17 mouse cellular contexts compared by ENCODE assay signal in genomic region chr2:143701141-143701540, GRCm38 (mm10).
DNase-seq lines count a peak whose midpoint lies in the region; ATAC-seq and TF ChIP-seq lines count a peak whose summit lies in the region.
"Had no signal": no experiment of that assay in that cellular context is flagged by ENCODE, and none has a peak within 500 bp of the region (broad histone marks: within the 10 kb centered on the region; RNA-seq: fewer than 3 reads in every experiment).

No protein-coding gene starts in this region.

- no peaks in the 10 kb centered on the region for H3K36me3 ChIP-seq in hindbrain, postnatal 0 days (ENCODE audit: insufficient read depth, low read length)
- no peaks in the 10 kb centered on the region for H3K36me3 ChIP-seq in hindbrain, embryonic 12.5 days
- no peaks in the 10 kb centered on the region for H3K36me3 ChIP-seq in heart, embryonic 11.5 days (ENCODE audit: control insufficient read depth, insufficient read depth, low read length)
- H3K36me3 ChIP-seq: G1E; heart, embryonic 13.5 days; hindbrain, embryonic 10.5 days had no signal

- H3K27ac ChIP-seq in hindbrain, postnatal 0 days: no peak overlapping the region
- no peak overlapping the region for H3K27ac ChIP-seq in hindbrain, embryonic 12.5 days
- no peak overlapping the region for H3K27ac ChIP-seq in heart, embryonic 11.5 days (ENCODE audit: low read depth, low read length)
- H3K27ac ChIP-seq: heart, embryonic 13.5 days; hindbrain, embryonic 10.5 days; kidney, postnatal 0 days; stomach, postnatal 0 days had no signal

- WGBS in hindbrain, postnatal 0 days: 56% methylated on average over 5 of the region's 5 CpGs
- WGBS in hindbrain, embryonic 12.5 days: 76% methylated on average over 5 of the region's 5 CpGs
- 79% methylated on average over 5 of the region's 5 CpGs for WGBS in heart, embryonic 11.5 days (ENCODE audit: insufficient replicate concordance)

- no peaks in the 10 kb centered on the region for H3K27me3 ChIP-seq in hindbrain, postnatal 0 days (ENCODE audit: insufficient read depth, low read length)
- no peaks in the 10 kb centered on the region for H3K27me3 ChIP-seq in hindbrain, embryonic 12.5 days
- H3K27me3 ChIP-seq in heart, embryonic 11.5 days (ENCODE audit: control insufficient read depth, insufficient read depth, low read length): no peaks in the 10 kb centered on the region
- H3K27me3 ChIP-seq: heart, embryonic 13.5 days had no signal

- H3K4me1 ChIP-seq in hindbrain, postnatal 0 days (ENCODE audit: insufficient read depth, low read length): no peaks in the 10 kb centered on the region
- 0 out of 2 replicates have a peak, but pooled peaks cover 3% of the 10 kb centered on the region for H3K4me1 ChIP-seq in hindbrain, embryonic 12.5 days
- no peaks in the 10 kb centered on the region; the same call in 1 of the 2 replicates for H3K4me1 ChIP-seq in heart, embryonic 11.5 days (ENCODE audit: control insufficient read depth, insufficient read depth, low read length)
- H3K4me1 ChIP-seq: hindbrain, embryonic 10.5 days had no signal

- no peak for TF ChIP-seq CTCF in hindbrain, postnatal 0 days (IDR thresholded peaks at IDR 0.05; ENCODE audit: low read depth)

- DNase-seq in hindbrain, postnatal 0 days (ENCODE audit: low spot score): peak; percentile 31
- peak; percentile 33 for DNase-seq in right cerebral cortex, postnatal 25 days
- no peak for DNase-seq in right cerebral cortex, postnatal 36 days (ENCODE audit: low spot score in 2 of 2)
- DNase-seq in cerebellum, postnatal 10 days: peak; percentile 70 to 83
- no peak for DNase-seq in urinary bladder, postnatal 14 days (ENCODE audit: low spot score)
- DNase-seq: embryo, embryonic 11 days; gastrocnemius, postnatal 25 days; lung, postnatal 14 days; thymus, postnatal 4 days had no signal

- no peak overlapping the region for H3K9ac ChIP-seq in hindbrain, postnatal 0 days (replicated peaks; ENCODE audit: low read length)
- no peak overlapping the region for H3K9ac ChIP-seq in hindbrain, embryonic 12.5 days
- H3K9ac ChIP-seq in heart, embryonic 11.5 days (ENCODE audit: low read depth, low read length): no peak overlapping the region
- H3K9ac ChIP-seq: heart, embryonic 13.5 days had no signal

- no peak overlapping the region for H3K4me3 ChIP-seq in hindbrain, postnatal 0 days (ENCODE audit: low read length)
- no peak overlapping the region for H3K4me3 ChIP-seq in hindbrain, embryonic 12.5 days
- H3K4me3 ChIP-seq in heart, embryonic 11.5 days (ENCODE audit: low read depth, low read length): no peak overlapping the region
- H3K4me3 ChIP-seq: heart, embryonic 13.5 days; hindbrain, embryonic 10.5 days had no signal

- H3K4me2 ChIP-seq in hindbrain, postnatal 0 days (ENCODE audit: low read depth, low read length): no peak overlapping the region
- no peak overlapping the region for H3K4me2 ChIP-seq in hindbrain, embryonic 12.5 days (replicated peaks)
- no peak overlapping the region for H3K4me2 ChIP-seq in heart, embryonic 11.5 days
- H3K4me2 ChIP-seq: heart, embryonic 13.5 days had no signal

- ATAC-seq in hindbrain, postnatal 0 days: peak; percentile 61; the same call in 1 of the 2 replicates
- no peak for ATAC-seq in hindbrain, embryonic 12.5 days (ENCODE audit: low FRiP score)
- no peak for ATAC-seq in heart, embryonic 11.5 days (replicated peaks; ENCODE audit: insufficient number of reproducible peaks, low FRiP score, low TSS enrichment)
- ATAC-seq: intestine, postnatal 0 days had no signal

- H3K9me3 ChIP-seq in hindbrain, postnatal 0 days (ENCODE audit: low read length): no peaks in the 10 kb centered on the region
- H3K9me3 ChIP-seq in hindbrain, embryonic 12.5 days (replicated peaks): no peaks in the 10 kb centered on the region
- H3K9me3 ChIP-seq in heart, embryonic 11.5 days (replicated peaks; ENCODE audit: control insufficient read depth, low read length): no peaks in the 10 kb centered on the region
- H3K9me3 ChIP-seq: heart, embryonic 13.5 days; hindbrain, embryonic 10.5 days had no signal

Comparison
In these comparisons a context has a peak if more than half of its experiments do, and no peak if none do; other contexts are left out.
1. DNase-seq: peak in hindbrain, postnatal 0 days (single experiment), right cerebral cortex, postnatal 25 days (single experiment) and cerebellum, postnatal 10 days (2 of 2); none in right cerebral cortex, postnatal 36 days (0 of 2) and urinary bladder, postnatal 14 days (single experiment).